In genomic region chr10:26139100-26140093, GRCm38 (mm10) we compare ENCODE assay signal across 8 mouse cellular contexts.
DNase-seq lines count a peak whose midpoint lies in the region; ATAC-seq and TF ChIP-seq lines count a peak whose summit lies in the region.

No protein-coding gene starts in this region.

- no peaks in the 10 kb centered on the region for H3K36me3 ChIP-seq in liver, postnatal 0 days (replicated peaks; ENCODE audit: insufficient read depth, low read length)

- H3K9ac ChIP-seq in liver, postnatal 0 days (replicated peaks) = no peak overlapping the region

- no peak overlapping the region for H3K27ac ChIP-seq in liver, postnatal 0 days (ENCODE audit: low read depth)

- H3K4me2 ChIP-seq in liver, postnatal 0 days (ENCODE audit: low read depth, low read length) = no peak overlapping the region

- no peaks in the 10 kb centered on the region for H3K27me3 ChIP-seq in liver, postnatal 0 days (ENCODE audit: insufficient read depth, low read length)

- TF ChIP-seq CTCF in liver, postnatal 0 days (IDR thresholded peaks at IDR 0.05; ENCODE audit: low read depth) = peak; percentile 78

- no peak for TF ChIP-seq EP300 in liver, postnatal 0 days (IDR thresholded peaks at IDR 0.05; ENCODE audit: low read depth)

- 30% methylated on average over 12 of the region's 12 CpGs for WGBS in liver, postnatal 0 days (ENCODE audit: insufficient replicate concordance)

- no peaks in the 10 kb centered on the region for H3K4me1 ChIP-seq in liver, postnatal 0 days (ENCODE audit: insufficient read depth)

- DNase-seq in R1 (ENCODE audit: low read depth, low spot score) = peak; percentile 45
- peak; percentile 79 to 85 for DNase-seq in cerebellum, postnatal 10 days
- DNase-seq in frontal cortex, postnatal 25 days (ENCODE audit: low spot score in 2 of 2) = peak; percentile 35 to 59
- peak; percentile 44 to 69 for DNase-seq in kidney, postnatal 25 days
- DNase-seq in liver, postnatal 0 days = peak; percentile 46
- DNase-seq in ovary, postnatal 14 days (ENCODE audit: low spot score) = peak; percentile 22
- no peak for DNase-seq in urinary bladder, postnatal 4 days (ENCODE audit: low spot score in 2 of 2)

- ATAC-seq in CD4-positive, CD25-positive, alpha-beta regulatory T cell, adult 4 months = peak; percentile 87
- ATAC-seq in liver, postnatal 0 days = no peak

- no peaks in the 10 kb centered on the region for H3K9me3 ChIP-seq in liver, postnatal 0 days (ENCODE audit: low read length)

- H3K4me3 ChIP-seq in liver, postnatal 0 days (ENCODE audit: low read depth, low read length) = no peak overlapping the region

Comparison
In these comparisons a context has a peak if more than half of its experiments do, and no peak if none do; other contexts are left out.
1. DNase-seq: peak in R1 (single experiment), cerebellum, postnatal 10 days (2 of 2), frontal cortex, postnatal 25 days (2 of 2), kidney, postnatal 25 days (2 of 2), liver, postnatal 0 days (single experiment) and ovary, postnatal 14 days (single experiment); none in urinary bladder, postnatal 4 days (0 of 2).